Mouse (Mus musculus): Measurements from ENCODE around the gene Gm13289. TPM values are rescaled to one million over a fixed set of nuclear protein-coding genes. Genes with fewer than 3 reads are reported as not detected.
"Not testable (repeated sequence)": the region's sequence is repeated elsewhere in the genome, so short reads cannot be mapped to it uniquely, and the experiment has no call there.

Gene Gm13289
- polyA plus RNA-seq, 1 experiment = not detected

DNA sequence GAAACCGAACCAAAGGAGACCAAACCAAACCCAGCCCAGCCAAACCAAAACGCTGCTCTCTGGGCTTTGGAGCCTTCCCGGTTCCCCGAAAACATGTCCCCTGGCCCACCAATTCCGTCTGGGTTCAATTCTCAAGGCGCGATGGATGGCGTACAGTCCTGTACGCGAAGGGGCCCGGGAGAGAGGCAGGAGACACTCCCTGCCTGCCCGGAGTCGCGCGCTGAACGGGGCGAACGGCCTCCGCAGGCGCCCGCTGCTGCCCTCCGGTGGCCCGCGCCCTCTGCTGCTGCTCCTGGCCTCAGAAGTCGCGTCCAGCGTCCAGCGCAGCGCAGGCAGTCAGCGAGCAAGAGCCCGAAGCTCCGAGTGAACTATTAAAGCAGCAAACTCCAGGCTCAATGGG, 3.2 kb upstream of the Gm13289 start, which contains the start of gene Gm13290:
Gene Gm13290, plus strand, starts transcription at position 301 of the 400 bp plus-strand sequence.
- DNase-seq (ENCODE audit: low read depth) = not testable (repeated sequence)

DNA sequence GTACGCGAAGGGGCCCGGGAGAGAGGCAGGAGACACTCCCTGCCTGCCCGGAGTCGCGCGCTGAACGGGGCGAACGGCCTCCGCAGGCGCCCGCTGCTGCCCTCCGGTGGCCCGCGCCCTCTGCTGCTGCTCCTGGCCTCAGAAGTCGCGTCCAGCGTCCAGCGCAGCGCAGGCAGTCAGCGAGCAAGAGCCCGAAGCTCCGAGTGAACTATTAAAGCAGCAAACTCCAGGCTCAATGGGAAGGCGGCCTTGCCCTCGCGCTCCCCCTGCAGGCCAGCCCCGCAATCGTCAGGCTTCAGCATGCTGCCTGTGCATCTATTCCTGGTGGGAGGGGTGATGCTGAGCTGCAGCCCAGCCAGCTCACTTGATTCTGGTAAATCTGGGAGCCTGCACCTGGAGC, 2.8 kb downstream of the Gm13289 start, which contains the start of gene Gm13272:
Gene Gm13272, plus strand, starts transcription at position 301 of the 400 bp plus-strand sequence.
- DNase-seq (ENCODE audit: low read depth) = not testable (repeated sequence)

DNA sequence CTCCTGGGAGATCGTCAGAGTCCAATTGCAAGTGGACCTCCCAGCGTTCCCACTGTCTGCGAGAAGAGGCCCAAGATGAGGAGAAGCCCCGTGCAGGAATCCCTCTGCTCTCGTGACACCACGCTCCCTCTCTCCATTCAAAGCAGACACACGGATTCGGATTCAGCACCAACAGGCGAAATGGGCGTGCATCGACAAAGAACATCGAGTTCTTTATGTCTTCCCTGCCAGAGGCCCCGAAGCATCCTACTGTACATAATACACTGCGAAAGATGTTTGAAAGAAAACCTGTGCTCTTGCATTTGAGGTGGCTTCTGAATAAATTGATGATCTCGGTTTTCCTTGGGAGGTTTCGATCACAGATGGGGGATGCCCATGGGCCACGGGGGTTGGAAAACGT, 3.6 kb downstream of the Gm13289 start:
- not testable (repeated sequence) for DNase-seq (ENCODE audit: low read depth)

DNA sequence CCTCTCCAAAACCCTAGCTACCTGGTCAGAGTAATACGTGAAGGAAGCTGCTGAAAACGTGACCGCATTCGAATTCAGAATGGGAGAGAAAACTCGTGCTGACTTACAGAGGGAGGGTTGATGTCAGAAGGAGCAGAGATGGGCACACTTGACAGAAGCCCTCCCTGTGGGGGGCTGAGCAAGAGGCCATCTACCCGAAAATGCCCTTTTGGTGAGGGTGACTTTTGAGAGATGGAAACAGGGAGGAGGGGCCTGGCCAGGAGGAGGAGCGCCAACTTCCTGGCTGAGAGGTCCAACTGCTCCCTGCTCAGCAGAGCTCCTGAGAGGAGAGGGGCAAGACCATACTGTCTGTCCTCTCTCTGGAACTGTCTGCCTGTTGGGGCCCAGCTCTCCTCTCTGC, 5.1 kb downstream of the Gm13289 start, which contains the start of gene Ifnz:
Gene Ifnz, plus strand, starts transcription at position 301 of the 400 bp plus-strand sequence.
- not testable (repeated sequence) for DNase-seq (ENCODE audit: low read depth)

DNA sequence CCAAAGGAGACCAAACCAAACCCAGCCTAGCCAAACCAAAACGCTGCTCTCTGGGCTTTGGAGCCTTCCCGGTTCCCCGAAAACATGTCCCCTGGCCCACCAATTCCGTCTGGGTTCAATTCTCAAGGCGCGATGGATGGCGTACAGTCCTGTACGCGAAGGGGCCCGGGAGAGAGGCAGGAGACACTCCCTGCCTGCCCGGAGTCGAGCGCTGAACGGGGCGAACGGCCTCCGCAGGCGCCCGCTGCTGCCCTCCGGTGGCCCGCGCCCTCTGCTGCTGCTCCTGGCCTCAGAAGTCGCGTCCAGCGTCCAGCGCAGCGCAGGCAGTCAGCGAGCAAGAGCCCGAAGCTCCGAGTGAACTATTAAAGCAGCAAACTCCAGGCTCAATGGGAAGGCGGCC, 5.6 kb downstream of the Gm13289 start:
- DNase-seq (ENCODE audit: low read depth) = not testable (repeated sequence)

DNA sequence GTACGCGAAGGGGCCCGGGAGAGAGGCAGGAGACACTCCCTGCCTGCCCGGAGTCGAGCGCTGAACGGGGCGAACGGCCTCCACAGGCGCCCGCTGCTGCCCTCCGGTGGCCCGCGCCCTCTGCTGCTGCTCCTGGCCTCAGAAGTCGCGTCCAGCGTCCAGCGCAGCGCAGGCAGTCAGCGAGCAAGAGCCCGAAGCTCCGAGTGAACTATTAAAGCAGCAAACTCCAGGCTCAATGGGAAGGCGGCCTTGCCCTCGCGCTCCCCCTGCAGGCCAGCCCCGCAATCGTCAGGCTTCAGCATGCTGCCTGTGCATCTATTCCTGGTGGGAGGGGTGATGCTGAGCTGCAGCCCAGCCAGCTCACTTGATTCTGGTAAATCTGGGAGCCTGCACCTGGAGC, 8.7 kb downstream of the Gm13289 start, which contains the start of gene Gm13276:
Gene Gm13276, plus strand, starts transcription at position 301 of the 400 bp plus-strand sequence.
- DNase-seq (ENCODE audit: low read depth) = not testable (repeated sequence)

DNA sequence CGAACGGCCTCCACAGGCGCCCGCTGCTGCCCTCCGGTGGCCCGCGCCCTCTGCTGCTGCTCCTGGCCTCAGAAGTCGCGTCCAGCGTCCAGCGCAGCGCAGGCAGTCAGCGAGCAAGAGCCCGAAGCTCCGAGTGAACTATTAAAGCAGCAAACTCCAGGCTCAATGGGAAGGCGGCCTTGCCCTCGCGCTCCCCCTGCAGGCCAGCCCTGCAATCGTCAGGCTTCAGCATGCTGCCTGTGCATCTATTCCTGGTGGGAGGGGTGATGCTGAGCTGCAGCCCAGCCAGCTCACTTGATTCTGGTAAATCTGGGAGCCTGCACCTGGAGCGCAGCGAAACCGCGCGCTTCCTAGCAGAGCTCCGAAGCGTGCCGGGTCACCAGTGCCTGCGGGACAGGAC, 11.7 kb downstream of the Gm13289 start, which contains the start of gene Gm13277:
Gene Gm13277, plus strand, starts transcription at position 231 of the 400 bp plus-strand sequence.
- not testable (repeated sequence) for DNase-seq (ENCODE audit: low read depth)
- TF ChIP-seq CTCF (IDR thresholded peaks at IDR 0.05; ENCODE audit: borderline replicate concordance, extremely low read depth, insufficient read depth, insufficient read length) = peak; percentile 29; the same call in 1 of the 2 replicates

DNA sequence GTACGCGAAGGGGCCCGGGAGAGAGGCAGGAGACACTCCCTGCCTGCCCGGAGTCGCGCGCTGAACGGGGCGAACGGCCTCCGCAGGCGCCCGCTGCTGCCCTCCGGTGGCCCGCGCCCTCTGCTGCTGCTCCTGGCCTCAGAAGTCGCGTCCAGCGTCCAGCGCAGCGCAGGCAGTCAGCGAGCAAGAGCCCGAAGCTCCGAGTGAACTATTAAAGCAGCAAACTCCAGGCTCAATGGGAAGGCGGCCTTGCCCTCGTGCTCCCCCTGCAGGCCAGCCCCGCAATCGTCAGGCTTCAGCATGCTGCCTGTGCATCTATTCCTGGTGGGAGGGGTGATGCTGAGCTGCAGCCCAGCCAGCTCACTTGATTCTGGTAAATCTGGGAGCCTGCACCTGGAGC, 14.5 kb downstream of the Gm13289 start, which contains the start of gene Gm13278:
Gene Gm13278, plus strand, starts transcription at position 301 of the 400 bp plus-strand sequence.
- DNase-seq (ENCODE audit: low read depth) = not testable (repeated sequence)

DNA sequence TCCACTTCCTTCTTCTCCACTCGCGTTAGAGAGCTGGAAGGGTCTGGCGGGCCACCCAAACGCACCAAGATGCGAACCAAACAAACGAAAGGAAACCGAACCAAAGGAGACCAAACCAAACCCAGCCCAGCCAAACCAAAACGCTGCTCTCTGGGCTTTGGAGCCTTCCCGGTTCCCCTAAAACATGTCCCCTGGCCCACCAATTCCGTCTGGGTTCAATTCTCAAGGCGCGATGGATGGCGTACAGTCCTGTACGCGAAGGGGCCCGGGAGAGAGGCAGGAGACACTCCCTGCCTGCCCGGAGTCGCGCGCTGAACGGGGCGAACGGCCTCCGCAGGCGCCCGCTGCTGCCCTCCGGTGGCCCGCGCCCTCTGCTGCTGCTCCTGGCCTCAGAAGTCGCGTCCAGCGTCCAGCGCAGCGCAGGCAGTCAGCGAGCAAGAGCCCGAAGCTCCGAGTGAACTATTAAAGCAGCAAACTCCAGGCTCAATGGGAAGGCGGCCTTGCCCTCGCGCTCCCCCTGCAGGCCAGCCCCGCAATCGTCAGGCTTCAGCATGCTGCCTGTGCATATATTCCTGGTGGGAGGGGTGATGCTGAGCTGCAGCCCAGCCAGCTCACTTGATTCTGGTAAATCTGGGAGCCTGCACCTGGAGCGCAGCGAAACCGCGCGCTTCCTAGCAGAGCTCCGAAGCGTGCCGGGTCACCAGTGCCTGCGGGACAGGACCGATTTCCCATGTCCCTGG, 17.4 kb downstream of the Gm13289 start, which contains the start of gene Gm13275:
Gene Gm13275, plus strand, starts transcription at position 552 of the 740 bp plus-strand sequence.
- not testable (repeated sequence) for DNase-seq (ENCODE audit: low read depth)

DNA sequence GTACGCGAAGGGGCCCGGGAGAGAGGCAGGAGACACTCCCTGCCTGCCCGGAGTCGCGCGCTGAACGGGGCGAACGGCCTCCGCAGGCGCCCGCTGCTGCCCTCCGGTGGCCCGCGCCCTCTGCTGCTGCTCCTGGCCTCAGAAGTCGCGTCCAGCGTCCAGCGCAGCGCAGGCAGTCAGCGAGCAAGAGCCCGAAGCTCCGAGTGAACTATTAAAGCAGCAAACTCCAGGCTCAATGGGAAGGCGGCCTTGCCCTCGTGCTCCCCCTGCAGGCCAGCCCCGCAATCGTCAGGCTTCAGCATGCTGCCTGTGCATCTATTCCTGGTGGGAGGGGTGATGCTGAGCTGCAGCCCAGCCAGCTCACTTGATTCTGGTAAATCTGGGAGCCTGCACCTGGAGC, 20.4 kb downstream of the Gm13289 start, which contains the start of gene Gm13279:
Gene Gm13279, plus strand, starts transcription at position 301 of the 400 bp plus-strand sequence.
- DNase-seq (ENCODE audit: low read depth) = not testable (repeated sequence)

DNA sequence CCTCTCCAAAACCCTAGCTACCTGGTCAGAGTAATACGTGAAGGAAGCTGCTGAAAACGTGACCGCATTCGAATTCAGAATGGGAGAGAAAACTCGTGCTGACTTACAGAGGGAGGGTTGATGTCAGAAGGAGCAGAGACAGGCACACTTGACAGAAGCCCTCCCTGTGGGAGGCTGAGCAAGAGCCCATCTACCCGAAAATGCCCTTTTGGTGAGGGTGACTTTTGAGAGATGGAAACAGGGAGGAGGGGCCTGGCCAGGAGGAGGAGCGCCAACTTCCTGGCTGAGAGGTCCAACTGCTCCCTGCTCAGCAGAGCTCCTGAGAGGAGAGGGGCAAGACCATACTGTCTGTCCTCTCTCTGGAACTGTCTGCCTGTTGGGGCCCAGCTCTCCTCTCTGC, 22.6 kb downstream of the Gm13289 start, which contains the start of gene Gm13285:
Gene Gm13285, plus strand, starts transcription at position 301 of the 400 bp plus-strand sequence.
- not testable (repeated sequence) for DNase-seq (ENCODE audit: low read depth)

DNA sequence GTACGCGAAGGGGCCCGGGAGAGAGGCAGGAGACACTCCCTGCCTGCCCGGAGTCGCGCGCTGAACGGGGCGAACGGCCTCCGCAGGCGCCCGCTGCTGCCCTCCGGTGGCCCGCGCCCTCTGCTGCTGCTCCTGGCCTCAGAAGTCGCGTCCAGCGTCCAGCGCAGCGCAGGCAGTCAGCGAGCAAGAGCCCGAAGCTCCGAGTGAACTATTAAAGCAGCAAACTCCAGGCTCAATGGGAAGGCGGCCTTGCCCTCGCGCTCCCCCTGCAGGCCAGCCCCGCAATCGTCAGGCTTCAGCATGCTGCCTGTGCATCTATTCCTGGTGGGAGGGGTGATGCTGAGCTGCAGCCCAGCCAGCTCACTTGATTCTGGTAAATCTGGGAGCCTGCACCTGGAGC, 26.2 kb downstream of the Gm13289 start, which contains the start of gene Gm13287:
Gene Gm13287, plus strand, starts transcription at position 301 of the 400 bp plus-strand sequence.
- not testable (repeated sequence) for DNase-seq (ENCODE audit: low read depth)

DNA sequence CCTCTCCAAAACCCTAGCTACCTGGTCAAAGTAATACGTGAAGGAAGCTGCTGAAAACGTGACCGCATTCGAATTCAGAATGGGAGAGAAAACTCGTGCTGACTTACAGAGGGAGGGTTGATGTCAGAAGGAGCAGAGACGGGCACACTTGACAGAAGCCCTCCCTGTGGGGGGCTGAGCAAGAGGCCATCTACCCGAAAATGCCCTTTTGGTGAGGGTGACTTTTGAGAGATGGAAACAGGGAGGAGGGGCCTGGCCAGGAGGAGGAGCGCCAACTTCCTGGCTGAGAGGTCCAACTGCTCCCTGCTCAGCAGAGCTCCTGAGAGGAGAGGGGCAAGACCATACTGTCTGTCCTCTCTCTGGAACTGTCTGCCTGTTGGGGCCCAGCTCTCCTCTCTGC, 28.5 kb downstream of the Gm13289 start, which contains the start of gene Gm13288:
Gene Gm13288, plus strand, starts transcription at position 301 of the 400 bp plus-strand sequence.
- DNase-seq (ENCODE audit: low read depth) = not testable (repeated sequence)

DNA sequence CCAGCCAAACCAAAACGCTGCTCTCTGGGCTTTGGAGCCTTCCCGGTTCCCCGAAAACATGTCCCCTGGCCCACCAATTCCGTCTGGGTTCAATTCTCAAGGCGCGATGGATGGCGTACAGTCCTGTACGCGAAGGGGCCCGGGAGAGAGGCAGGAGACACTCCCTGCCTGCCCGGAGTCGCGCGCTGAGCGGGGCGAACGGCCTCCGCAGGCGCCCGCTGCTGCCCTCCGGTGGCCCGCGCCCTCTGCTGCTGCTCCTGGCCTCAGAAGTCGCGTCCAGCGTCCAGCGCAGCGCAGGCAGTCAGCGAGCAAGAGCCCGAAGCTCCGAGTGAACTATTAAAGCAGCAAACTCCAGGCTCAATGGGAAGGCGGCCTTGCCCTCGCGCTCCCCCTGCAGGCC, 29.0 kb downstream of the Gm13289 start:
- not testable (repeated sequence) for DNase-seq (ENCODE audit: low read depth)

DNA sequence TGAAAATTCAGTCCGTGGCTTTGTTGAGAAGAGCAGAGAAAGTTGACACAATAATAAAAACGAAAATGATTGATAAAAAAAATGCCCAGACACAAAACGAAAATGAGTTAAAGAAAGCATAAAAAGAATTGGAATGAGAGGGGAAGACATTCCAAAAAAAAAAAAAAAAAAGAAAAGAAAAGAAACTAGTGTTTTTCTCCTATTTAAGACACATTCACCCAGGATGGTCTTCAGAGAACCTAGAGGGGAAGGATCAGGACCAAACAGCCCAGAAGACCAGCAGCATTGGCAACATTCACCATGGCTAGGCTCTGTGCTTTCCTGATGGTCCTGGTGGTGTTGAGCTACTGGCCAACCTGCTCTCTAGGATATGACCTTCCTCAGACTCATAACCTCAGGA, 39.2 kb downstream of the Gm13289 start, which contains the start of gene Ifna7:
Gene Ifna7, plus strand, starts transcription at position 301 of the 400 bp plus-strand sequence.
- TF ChIP-seq CTCF (IDR thresholded peaks at IDR 0.05; ENCODE audit: borderline replicate concordance, extremely low read depth, insufficient read depth, insufficient read length) (no peak), POLR2A (IDR thresholded peaks at IDR 0.05; ENCODE audit: borderline replicate concordance, extremely low read depth, insufficient read depth, insufficient read length, poor library complexity, severe bottlenecking) (no peak)

More for the DNA sequence above, 39.2 kb downstream of the Gm13289 start, which contains the start of gene Ifna7:
- DNase-seq (ENCODE audit: low read depth) = no peak
